Mouse (Mus musculus) right cerebral cortex, postnatal 4 days (tissue): ENCODE measurements around the gene Btnl4.
"Not testable (repeated sequence)": the region's sequence is repeated elsewhere in the genome, so short reads cannot be mapped to it uniquely, and the experiment has no call there.

Experiments
- DNase-seq: peaks from one replicate; pipeline ENCODE4 v3.0.0-alpha.2; 2022

Btnl4 gene

GRCm38 (mm10) chr17:34477238-34478013, at the start of gene Btnl4:
Gene Btnl4 (minus strand): TSS chr17:34477318.
- DNase-seq = not testable (repeated sequence)

GRCm38 (mm10) chr17:34519001-34519400, 41.9 kb upstream of the Btnl4 start:
- DNase-seq = no peak

- not testable (repeated sequence) for DNase-seq
Observed at GRCm38 (mm10) chr17:34518571-34518970, 41.5 kb upstream of the Btnl4 start.

- DNase-seq = no peak
Observed at GRCm38 (mm10) chr17:34517795-34518194, 40.7 kb upstream of the Btnl4 start.

- no peak for DNase-seq
Observed at GRCm38 (mm10) chr17:34517252-34517651, 40.1 kb upstream of the Btnl4 start, which contains the start of gene Btnl6. Gene Btnl6 (minus strand): TSS chr17:34517352.

GRCm38 (mm10) chr17:34516514-34516913, 39.4 kb upstream of the Btnl4 start:
- no peak for DNase-seq

- not testable (repeated sequence) for DNase-seq
Observed at GRCm38 (mm10) chr17:34511723-34512122, 34.6 kb upstream of the Btnl4 start.

- no peak for DNase-seq
Observed at GRCm38 (mm10) chr17:34507591-34507990, 30.5 kb upstream of the Btnl4 start.

GRCm38 (mm10) chr17:34497726-34498125, 20.6 kb upstream of the Btnl4 start:
- not testable (repeated sequence) for DNase-seq

GRCm38 (mm10) chr17:34497319-34497718, 20.2 kb upstream of the Btnl4 start:
- DNase-seq = not testable (repeated sequence)

- DNase-seq = no peak
Observed at GRCm38 (mm10) chr17:34496539-34496938, 19.4 kb upstream of the Btnl4 start.

GRCm38 (mm10) chr17:34495156-34495555, 18.0 kb upstream of the Btnl4 start:
- DNase-seq = not testable (repeated sequence)

GRCm38 (mm10) chr17:34492796-34493195, 15.7 kb upstream of the Btnl4 start:
- DNase-seq = no peak

GRCm38 (mm10) chr17:34476427-34476826, 691 bp downstream of the Btnl4 start:
- DNase-seq = no peak

GRCm38 (mm10) chr17:34475060-34475459, 2.1 kb downstream of the Btnl4 start:
- DNase-seq = no peak

GRCm38 (mm10) chr17:34470491-34470890, 6.6 kb downstream of the Btnl4 start:
- no peak for DNase-seq

GRCm38 (mm10) chr17:34465906-34466305, 11.2 kb downstream of the Btnl4 start:
- not testable (repeated sequence) for DNase-seq

- DNase-seq = no peak
Observed at GRCm38 (mm10) chr17:34459255-34459654, 17.9 kb downstream of the Btnl4 start.

- no peak for DNase-seq
Observed at GRCm38 (mm10) chr17:34457668-34458067, 19.4 kb downstream of the Btnl4 start.

GRCm38 (mm10) chr17:34448473-34449041, 28.6 kb downstream of the Btnl4 start:
- no peak for DNase-seq

GRCm38 (mm10) chr17:34441990-34442389, 35.1 kb downstream of the Btnl4 start:
- DNase-seq = no peak

- DNase-seq = no peak
Observed at GRCm38 (mm10) chr17:34439795-34440194, 37.3 kb downstream of the Btnl4 start.

- DNase-seq = no peak
Observed at GRCm38 (mm10) chr17:34438588-34438987, 38.5 kb downstream of the Btnl4 start.

GRCm38 (mm10) chr17:34437606-34438005, 39.5 kb downstream of the Btnl4 start:
- no peak for DNase-seq
